In genomic region chrX:16546806-16547205, GRCm38 (mm10) we compare ENCODE assay signal across 30 mouse cellular contexts. TPM values are rescaled to one million over a fixed set of nuclear protein-coding genes. Genes with fewer than 3 reads are reported as not detected.
A peak's percentile ranks its signal among the peaks of the same experiment; 100 is the strongest.
DNase-seq lines count a peak whose midpoint lies in the region; ATAC-seq and TF ChIP-seq lines count a peak whose summit lies in the region.
"Had no signal": no experiment of that assay in that cellular context is flagged by ENCODE, and none has a peak within 500 bp of the region (broad histone marks: within the 10 kb centered on the region; RNA-seq: fewer than 3 reads in every experiment).

No protein-coding gene starts in this region.

- CTCF ChIA-PET in Patski (lab: Charles Lee): no interaction called here

- ATAC-seq in Patski: peak; percentile 69
- ATAC-seq: hindbrain, postnatal 0 days; intestine, postnatal 0 days; liver, postnatal 0 days had no signal

- peaks cover 3% of the 10 kb centered on the region for H3K27me3 ChIP-seq in Patski
- H3K27me3 ChIP-seq: embryonic facial prominence, embryonic 13.5 days; limb, embryonic 15.5 days had no signal

- POLR2A ChIA-PET in Patski (lab: Charles Lee): no interaction called here

- TF ChIP-seq CTCF in Patski (IDR thresholded peaks at IDR 0.05): no peak

- peak; percentile 21 for DNase-seq in lung, postnatal 36 days
- DNase-seq in lung, postnatal 4 days: no peak
- peak; percentile 19 for DNase-seq in Patski (ENCODE audit: low read depth, low spot score)
- DNase-seq in fat pad, adult 2 months (ENCODE audit: extremely low read depth, low read depth, low spot score): peak; percentile 26
- peak; percentile 1 for DNase-seq in retina, embryonic 14.5 days (ENCODE audit: low spot score)
- DNase-seq in gastrocnemius, postnatal 25 days: no peak
- no peak for DNase-seq in spleen, postnatal 10 days (ENCODE audit: low spot score in 2 of 2)
- no peak for DNase-seq in gastrocnemius, adult 18-20 months (ENCODE audit: low spot score)
- DNase-seq: cerebellum, postnatal 10 days; heart, adult 2 months; layer of hippocampus, postnatal 36 days; liver, postnatal 0 days; lung, postnatal 14 days; right cerebral cortex, postnatal 14 days; spleen, adult 18-20 months; thymus, postnatal 4 days had no signal

- in situ Hi-C loops in Patski (cut with MboI; ENCODE audit: low pct_unique_long_range_greater_than_20kb): no loop called here

RNA-seq across cellular contexts. Expression of gene Cypt1, which starts 24.1 kb away (rescaled TPM):
- polyA plus RNA-seq in Patski (2021): not detected
- total RNA-seq in gastrocnemius, postnatal 25 days (2021): not detected
- not detected for total RNA-seq in gastrocnemius, adult 18-20 months (2021)
- total RNA-seq: G1E; gastrocnemius, adult 8-10 months; heart, adult 2 months; hindbrain, postnatal 0 days; layer of hippocampus, postnatal 36 days; left cerebral cortex, postnatal 36 days had no signal
- polyA plus RNA-seq: embryonic facial prominence, embryonic 13.5 days; forebrain, embryonic 11.5 days; G1E; heart, embryonic 16.5 days; hindbrain, embryonic 10.5 days; hindbrain, postnatal 0 days; intestine, postnatal 0 days; kidney, embryonic 16.5 days; limb, embryonic 15.5 days; liver, postnatal 0 days; midbrain, embryonic 11.5 days; neural tube, embryonic 14.5 days; stomach, embryonic 14.5 days had no signal

Comparison
In these comparisons a context has a peak if more than half of its experiments do, and no peak if none do; other contexts are left out.
1. DNase-seq: peak in lung, postnatal 36 days (single experiment), Patski (single experiment), fat pad, adult 2 months (single experiment) and retina, embryonic 14.5 days (single experiment); none in lung, postnatal 4 days (0 of 2), gastrocnemius, postnatal 25 days (single experiment), spleen, postnatal 10 days (0 of 2) and gastrocnemius, adult 18-20 months (single experiment).